Mouse (Mus musculus) urinary bladder, postnatal 14 days (tissue): Measurements from ENCODE around the gene Kctd17.

ENCODE experiments used
- DNase-seq: peaks from one replicate; pipeline ENCODE4 v3.0.0; 2021; ENCODE audit warnings: low spot score

Gene Kctd17

DNA sequence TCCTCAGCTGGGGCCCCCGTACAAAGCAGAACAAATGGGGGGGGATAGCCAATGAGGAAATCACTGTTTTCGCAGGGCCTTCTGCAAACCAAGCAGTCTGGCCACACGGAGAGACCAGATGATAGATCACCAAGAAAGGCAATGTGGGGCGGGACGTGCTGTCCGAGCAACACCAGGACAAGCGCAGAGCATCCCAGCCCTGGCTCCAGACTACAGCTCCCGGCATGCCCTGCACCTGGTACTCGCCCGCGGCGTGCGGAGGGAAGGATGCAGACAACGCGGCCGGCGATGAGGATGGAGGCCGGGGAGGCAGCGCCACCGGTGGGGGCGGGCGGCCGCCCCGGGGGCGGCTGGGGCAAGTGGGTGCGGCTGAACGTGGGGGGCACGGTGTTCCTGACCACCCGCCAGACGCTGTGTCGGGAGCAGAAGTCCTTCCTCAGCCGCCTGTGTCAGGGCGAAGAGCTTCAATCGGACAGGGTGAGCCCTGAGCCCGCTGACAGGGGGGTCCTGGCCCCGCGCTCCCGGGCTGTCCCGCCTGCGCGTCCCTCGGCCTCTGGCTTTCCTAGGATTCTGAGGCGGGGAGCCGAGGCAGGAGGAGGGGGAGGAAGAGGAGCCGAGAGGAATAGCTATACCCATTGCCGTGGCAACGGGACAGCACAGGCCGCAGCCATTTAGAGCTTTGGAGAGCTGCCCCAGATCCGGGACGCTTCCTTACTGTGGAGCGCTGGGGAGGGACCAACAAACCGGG is at the start of gene Kctd17:
Gene Kctd17, plus strand, starts transcription at position 174 of the 748 bp plus-strand sequence.
- DNase-seq, result peak; percentile 82

DNA sequence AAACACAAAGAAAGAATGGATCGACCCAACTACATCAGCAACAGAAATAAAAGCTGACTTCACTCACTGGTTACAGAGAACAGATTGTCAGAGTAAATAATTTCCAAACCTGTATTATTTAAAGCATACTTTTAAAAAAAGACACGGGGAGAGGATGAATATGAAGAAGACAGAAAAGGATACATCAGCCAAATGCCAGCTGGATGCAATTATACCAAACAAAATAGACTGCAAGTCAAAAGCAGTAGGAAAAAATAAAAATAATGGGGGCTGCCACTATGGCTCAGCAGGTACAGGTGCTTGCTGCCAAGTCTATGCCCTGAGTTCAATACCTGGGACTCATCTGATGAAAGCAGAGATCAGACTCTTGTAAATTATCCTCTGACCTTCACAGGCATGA is 48.2 kb upstream of the Kctd17 start:
- no peak for DNase-seq

- DNase-seq, result no peak
These were observed 47.6 kb upstream of the Kctd17 start for GRCm38 (mm10) chr15:78380741-78381140.

- DNase-seq, result peak; percentile 17
These were observed 46.2 kb upstream of the Kctd17 start for GRCm38 (mm10) chr15:78382115-78382514.

DNA sequence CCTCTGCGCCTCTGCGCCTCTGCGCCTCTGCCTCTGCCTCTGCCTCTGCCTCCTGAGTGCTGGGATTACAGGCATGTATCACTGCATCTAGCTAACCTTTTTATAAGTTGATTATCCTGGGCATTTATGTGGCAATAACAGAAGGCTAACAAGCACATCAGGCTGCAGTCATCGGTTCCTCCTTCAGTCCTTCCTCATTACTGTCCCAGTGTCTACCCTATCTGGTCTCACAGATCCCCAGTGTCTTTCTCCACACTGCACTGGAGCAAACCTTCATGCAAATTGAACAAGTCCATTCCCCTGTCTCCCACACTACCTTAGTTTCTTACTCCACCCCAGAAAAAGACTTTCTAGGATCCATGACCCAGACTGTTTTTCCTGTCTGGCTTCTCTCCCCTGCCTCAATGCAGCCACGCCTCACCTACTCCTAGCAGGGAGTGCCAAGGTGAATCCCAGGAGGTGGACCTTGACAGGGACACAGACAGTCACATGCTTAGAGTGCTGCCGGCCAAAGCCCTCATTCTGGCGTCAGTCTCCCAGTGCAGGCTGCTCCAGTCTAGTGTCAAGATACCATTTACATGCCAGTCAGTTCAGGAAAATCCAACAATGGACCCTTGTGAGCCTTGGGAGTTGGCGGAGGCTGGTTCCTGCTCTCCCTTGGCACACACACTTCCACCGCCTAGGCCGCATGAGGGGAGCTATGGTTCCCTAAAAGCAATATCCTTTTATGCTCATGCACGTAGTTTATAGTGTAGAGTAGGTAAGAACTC is 44.7 kb upstream of the Kctd17 start:
- DNase-seq, result no peak

DNA sequence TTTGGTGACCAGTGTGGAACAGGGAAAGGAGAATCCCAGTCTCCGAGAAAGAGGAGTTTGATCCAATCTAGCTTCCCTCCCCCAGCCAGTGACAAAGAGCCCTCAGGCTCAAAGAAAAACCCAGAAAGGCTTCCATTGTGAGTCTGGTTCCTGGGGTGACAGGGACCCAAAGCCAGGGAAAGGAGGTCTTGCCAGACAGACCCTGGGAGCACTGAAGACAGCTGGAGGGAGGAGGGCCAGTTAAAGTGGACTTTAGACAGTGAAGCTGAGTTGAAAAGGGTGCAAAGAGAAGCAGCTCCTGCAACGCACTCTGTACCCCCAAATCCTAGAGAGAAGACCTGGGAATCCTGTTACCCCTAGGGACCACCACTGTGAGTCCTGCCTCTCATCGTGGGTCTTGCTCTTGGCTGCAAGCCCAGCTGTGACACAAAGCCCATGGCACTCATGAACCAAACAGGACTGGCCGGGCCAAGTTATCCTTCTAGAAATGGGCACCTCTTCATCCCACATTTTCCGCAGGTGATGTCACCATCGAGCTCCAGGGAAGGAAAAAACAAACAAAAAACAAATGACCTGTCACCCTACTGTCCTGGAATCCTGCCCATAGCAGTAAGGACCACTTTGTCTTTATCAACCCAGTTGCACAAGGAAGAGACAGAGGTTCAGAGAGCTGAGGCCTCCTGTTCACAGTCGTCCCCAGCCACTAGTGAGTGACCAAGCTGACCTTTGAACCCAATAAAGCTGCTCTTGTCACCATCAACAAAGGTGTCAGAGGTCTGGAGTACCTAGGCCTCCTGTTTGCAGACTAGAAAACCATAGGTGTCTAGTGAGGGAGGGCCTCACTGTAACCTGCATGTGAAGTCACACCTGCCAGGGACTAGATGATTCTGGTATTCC is 43.9 kb upstream of the Kctd17 start:
- DNase-seq, result no peak

DNA sequence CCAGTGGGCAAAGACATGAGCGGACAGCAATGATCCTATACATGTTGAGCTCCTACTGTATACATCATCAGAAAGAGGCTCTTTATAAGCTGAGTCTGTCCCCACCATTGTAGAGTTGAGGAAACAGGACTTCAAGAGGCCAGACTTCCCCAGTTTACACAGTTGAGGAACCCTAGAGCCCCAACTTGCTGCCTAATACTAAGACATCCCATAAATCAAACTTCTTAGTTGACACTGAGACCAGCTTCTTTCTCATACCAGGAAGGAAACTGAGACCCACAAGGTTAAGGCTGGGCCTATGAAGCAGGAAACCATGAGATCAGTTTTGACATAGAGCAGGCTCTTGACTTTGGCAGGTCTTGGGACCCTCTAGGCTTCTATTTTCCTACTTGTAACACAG is 42.8 kb upstream of the Kctd17 start:
- DNase-seq, result no peak

DNA sequence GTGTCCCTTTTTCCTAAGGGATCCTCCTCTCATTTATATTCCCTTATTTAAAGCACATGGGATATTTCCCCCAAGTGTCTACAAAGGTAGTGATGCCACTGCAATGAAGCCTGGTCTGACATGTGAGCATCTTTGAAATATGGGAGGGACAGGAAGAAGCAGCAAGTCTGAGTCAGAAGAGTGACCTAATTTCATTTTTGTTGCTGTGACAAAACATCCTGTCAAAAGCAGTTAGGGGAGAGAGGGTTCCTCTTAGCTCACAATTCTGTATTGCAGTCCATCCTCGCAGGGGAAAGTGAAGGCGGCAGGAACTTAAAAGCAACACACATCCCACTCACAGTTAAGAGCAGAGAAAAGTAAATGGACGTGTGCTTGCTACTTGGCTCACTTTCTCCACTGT is 37.5 kb upstream of the Kctd17 start:
- no peak for DNase-seq

- DNase-seq, result no peak
These were observed 32.8 kb upstream of the Kctd17 start, which contains the start of gene Tex33 for GRCm38 (mm10) chr15:78395478-78395962. Gene Tex33 (minus strand): TSS chr15:78395912.

GRCm38 (mm10) chr15:78401345-78401744 is 27.0 kb upstream of the Kctd17 start:
- no peak for DNase-seq

GRCm38 (mm10) chr15:78401921-78402320 is 26.4 kb upstream of the Kctd17 start:
- peak; percentile 66 for DNase-seq

- peak; percentile 37 for DNase-seq
These were observed 25.9 kb upstream of the Kctd17 start for GRCm38 (mm10) chr15:78402423-78402822.

GRCm38 (mm10) chr15:78403301-78403741 is 25.0 kb upstream of the Kctd17 start:
- no peak for DNase-seq

- DNase-seq, result peak; percentile 22
These were observed 24.5 kb upstream of the Kctd17 start for GRCm38 (mm10) chr15:78403896-78404295.

GRCm38 (mm10) chr15:78405098-78405497 is 23.3 kb upstream of the Kctd17 start:
- DNase-seq, result no peak

DNA sequence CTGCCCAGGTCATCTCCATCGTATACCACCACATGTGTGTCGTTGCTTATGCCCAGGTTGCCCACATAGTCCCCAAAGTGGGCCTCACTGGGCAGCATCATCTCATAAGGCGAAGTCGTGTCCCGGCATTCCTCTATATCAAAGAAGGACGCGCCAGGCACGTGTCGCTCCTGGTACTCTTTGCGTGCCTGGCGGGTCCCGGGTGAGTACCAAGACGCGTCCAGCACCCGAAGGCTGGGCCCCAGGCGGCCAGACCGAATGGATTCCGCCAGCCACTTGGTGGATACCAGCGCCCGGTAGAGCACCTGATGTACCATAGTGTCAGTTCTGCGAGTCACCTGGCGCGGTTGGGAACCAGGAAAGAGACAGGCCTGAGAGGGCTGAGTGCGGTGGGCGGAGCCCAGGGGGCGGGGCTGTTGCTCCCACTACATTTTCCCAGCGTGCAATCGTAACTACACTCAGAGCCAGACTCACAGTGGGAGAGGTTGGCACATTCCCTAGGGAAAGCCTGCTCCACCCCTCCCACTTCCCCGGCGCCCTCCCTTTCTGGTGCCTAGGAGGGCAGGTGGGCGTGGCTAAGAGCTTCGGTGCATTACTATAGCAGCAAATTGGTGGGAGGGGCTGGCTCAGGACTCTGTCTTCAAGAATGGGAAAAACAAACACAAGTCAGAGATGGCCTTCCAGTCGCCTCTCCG is 22.7 kb upstream of the Kctd17 start, which contains the start of gene Tst:
Gene Tst, minus strand, starts transcription at position 391 of the 695 bp plus-strand sequence.
- DNase-seq, result peak; percentile 92

- peak; percentile 91 for DNase-seq
These were observed 21.9 kb upstream of the Kctd17 start, which contains the start of gene Mpst for GRCm38 (mm10) chr15:78406293-78406934. Gene Mpst (plus strand): TSS chr15:78406416.

GRCm38 (mm10) chr15:78409570-78410052 is 18.8 kb upstream of the Kctd17 start:
- no peak for DNase-seq

GRCm38 (mm10) chr15:78413083-78413718 is 15.2 kb upstream of the Kctd17 start:
- DNase-seq, result no peak

- no peak for DNase-seq
These were observed 14.6 kb upstream of the Kctd17 start for GRCm38 (mm10) chr15:78413719-78414117.
